Mouse (Mus musculus): Measurements from ENCODE around the gene Lce1l. TPM values are rescaled to one million over a fixed set of nuclear protein-coding genes. Genes with fewer than 3 reads are reported as not detected.
"Not testable (repeated sequence)": the region's sequence is repeated elsewhere in the genome, so short reads cannot be mapped to it uniquely, and the experiment has no call there.

Gene Lce1l
- polyA plus RNA-seq (2014; fragmentation: Nextera tagmentation; extraction: Ambion mirVana): not detected in 2 replicates

GRCm38 (mm10) chr3:92851186-92851585 lies at the start of gene Lce1l:
Gene Lce1l, minus strand, starts transcription at chr3:92851286.
- H3K4me2 ChIP-seq (ENCODE audit: low read length): no peak within 1 kb of the TSS
- WGBS: 88% methylated on average over 3 of the region's 3 CpGs
- no peaks in the 10 kb centered on the region for H3K9me3 ChIP-seq (ENCODE audit: control insufficient read depth, low read length)
- no peak for ATAC-seq (replicated peaks; ENCODE audit: low FRiP score, low TSS enrichment, low read depth)
- no peaks in the 10 kb centered on the region for H3K27me3 ChIP-seq (replicated peaks; ENCODE audit: control insufficient read depth, insufficient read depth, low read length)
- H3K9ac ChIP-seq (ENCODE audit: low read length): no peak within 1 kb of the TSS
- H3K4me1 ChIP-seq (replicated peaks; ENCODE audit: control insufficient read depth, insufficient read depth, low read length): no peaks in the 10 kb centered on the region
- no peak for DNase-seq (ENCODE audit: low spot score)
- no peak within 1 kb of the TSS for H3K27ac ChIP-seq (ENCODE audit: low read depth)
- no peaks in the 10 kb centered on the region for H3K36me3 ChIP-seq (ENCODE audit: control insufficient read depth, insufficient read depth, low read length)
- H3K4me3 ChIP-seq (ENCODE audit: low read depth, low read length): no peak within 1 kb of the TSS

GRCm38 (mm10) chr3:92894489-92894888 lies 43.4 kb upstream of the Lce1l start:
- ATAC-seq (replicated peaks; ENCODE audit: low FRiP score, low TSS enrichment, low read depth) (no peak), DNase-seq (ENCODE audit: low spot score) (no peak)
- H3K27ac ChIP-seq (ENCODE audit: low read depth): no peak overlapping the region
- no peaks in the 10 kb centered on the region for H3K36me3 ChIP-seq (ENCODE audit: control insufficient read depth, insufficient read depth, low read length)
- no peak overlapping the region for H3K4me3 ChIP-seq (ENCODE audit: low read depth, low read length)
- no peaks in the 10 kb centered on the region for H3K27me3 ChIP-seq (replicated peaks; ENCODE audit: control insufficient read depth, insufficient read depth, low read length)
- no peak overlapping the region for H3K9ac ChIP-seq (ENCODE audit: low read length)
- no peaks in the 10 kb centered on the region for H3K4me1 ChIP-seq (replicated peaks; ENCODE audit: control insufficient read depth, insufficient read depth, low read length)
- 46% methylated on average over 1 of the region's 1 CpGs for WGBS
- no peak overlapping the region for H3K4me2 ChIP-seq (ENCODE audit: low read length)
- H3K9me3 ChIP-seq (ENCODE audit: control insufficient read depth, low read length): no peaks in the 10 kb centered on the region

DNA sequence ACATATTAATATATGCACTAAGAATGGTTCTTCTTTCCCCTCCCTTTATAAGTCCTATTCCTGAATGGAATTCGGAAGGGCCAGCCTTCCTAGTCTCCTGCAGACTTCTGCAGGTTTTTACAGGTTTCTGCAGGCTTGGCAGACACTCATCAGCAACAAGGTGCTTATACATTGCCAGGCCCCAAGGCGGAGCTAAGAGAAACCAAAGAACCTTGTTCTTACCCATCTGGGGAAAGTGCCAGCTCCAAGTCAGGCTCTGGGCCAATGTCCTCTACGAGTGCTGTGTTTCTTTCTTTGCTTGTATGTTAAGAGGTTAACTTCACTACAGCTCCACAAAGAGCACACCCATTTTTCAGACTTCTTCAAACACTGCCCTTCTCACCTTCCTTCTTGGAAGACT lies 43.0 kb upstream of the Lce1l start:
- no peaks in the 10 kb centered on the region for H3K27me3 ChIP-seq (replicated peaks; ENCODE audit: control insufficient read depth, insufficient read depth, low read length)
- no peak for DNase-seq (ENCODE audit: low spot score)
- H3K9me3 ChIP-seq (ENCODE audit: control insufficient read depth, low read length): no peaks in the 10 kb centered on the region
- 70% methylated on average over 3 of the region's 3 CpGs for WGBS
- no peaks in the 10 kb centered on the region for H3K4me1 ChIP-seq (replicated peaks; ENCODE audit: control insufficient read depth, insufficient read depth, low read length)
- no peaks in the 10 kb centered on the region for H3K36me3 ChIP-seq (ENCODE audit: control insufficient read depth, insufficient read depth, low read length)
- H3K9ac ChIP-seq (ENCODE audit: low read length): no peak overlapping the region
- no peak overlapping the region for H3K4me3 ChIP-seq (ENCODE audit: low read depth, low read length)
- no peak for ATAC-seq (replicated peaks; ENCODE audit: low FRiP score, low TSS enrichment, low read depth)
- H3K4me2 ChIP-seq (ENCODE audit: low read length): no peak overlapping the region
- H3K27ac ChIP-seq (ENCODE audit: low read depth): no peak overlapping the region

DNA sequence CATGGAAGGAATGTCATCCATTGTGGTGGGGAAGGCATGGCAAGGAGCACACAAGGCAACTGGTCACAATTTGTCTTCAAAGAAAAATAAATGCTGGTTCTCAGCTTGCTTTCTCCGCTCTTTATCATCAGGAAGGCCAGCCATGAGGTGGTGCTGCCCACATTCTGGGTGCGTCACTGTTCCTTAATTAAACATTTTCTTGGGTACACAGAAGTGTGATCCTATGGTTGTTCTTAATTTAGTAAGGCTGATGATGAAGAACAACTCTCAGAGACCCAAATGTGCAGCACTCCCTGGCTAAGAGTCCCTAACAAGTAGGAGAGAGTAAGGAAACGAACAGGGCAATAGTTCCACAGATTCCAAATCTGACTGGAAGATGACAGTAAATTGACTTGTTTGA lies 23.1 kb upstream of the Lce1l start:
- 82% methylated on average over 3 of the region's 3 CpGs for WGBS
- H3K4me3 ChIP-seq (ENCODE audit: low read depth, low read length): no peak overlapping the region
- no peaks in the 10 kb centered on the region for H3K4me1 ChIP-seq (replicated peaks; ENCODE audit: control insufficient read depth, insufficient read depth, low read length)
- no peaks in the 10 kb centered on the region for H3K9me3 ChIP-seq (ENCODE audit: control insufficient read depth, low read length)
- no peaks in the 10 kb centered on the region for H3K27me3 ChIP-seq (replicated peaks; ENCODE audit: control insufficient read depth, insufficient read depth, low read length)
- no peak overlapping the region for H3K9ac ChIP-seq (ENCODE audit: low read length)
- DNase-seq (ENCODE audit: low spot score) (no peak), ATAC-seq (replicated peaks; ENCODE audit: low FRiP score, low TSS enrichment, low read depth) (no peak)
- no peak overlapping the region for H3K4me2 ChIP-seq (ENCODE audit: low read length)
- H3K36me3 ChIP-seq (ENCODE audit: control insufficient read depth, insufficient read depth, low read length): no peaks in the 10 kb centered on the region
- H3K27ac ChIP-seq (ENCODE audit: low read depth): no peak overlapping the region

- no peaks in the 10 kb centered on the region for H3K9me3 ChIP-seq (ENCODE audit: control insufficient read depth, low read length)
- H3K36me3 ChIP-seq (ENCODE audit: control insufficient read depth, insufficient read depth, low read length): no peaks in the 10 kb centered on the region
- DNase-seq (ENCODE audit: low spot score) (no peak), ATAC-seq (replicated peaks; ENCODE audit: low FRiP score, low TSS enrichment, low read depth) (no peak)
- no peaks in the 10 kb centered on the region for H3K4me1 ChIP-seq (replicated peaks; ENCODE audit: control insufficient read depth, insufficient read depth, low read length)
- no peak within 1 kb of the TSS for H3K27ac ChIP-seq (ENCODE audit: low read depth)
- WGBS: 79% methylated on average over 4 of the region's 4 CpGs
- H3K4me3 ChIP-seq (ENCODE audit: low read depth, low read length): no peak within 1 kb of the TSS
- no peak within 1 kb of the TSS for H3K4me2 ChIP-seq (ENCODE audit: low read length)
- H3K27me3 ChIP-seq (replicated peaks; ENCODE audit: control insufficient read depth, insufficient read depth, low read length): no peaks in the 10 kb centered on the region
- H3K9ac ChIP-seq (ENCODE audit: low read length): no peak within 1 kb of the TSS
Observed at GRCm38 (mm10) chr3:92870116-92870515, 19.0 kb upstream of the Lce1l start, which contains the start of gene 2310050C09Rik. Gene 2310050C09Rik, minus strand, starts transcription at chr3:92870216.

- WGBS: 14% methylated on average over 1 of the region's 1 CpGs
- no peak within 1 kb of the TSS for H3K4me3 ChIP-seq (ENCODE audit: low read depth, low read length)
- ATAC-seq (replicated peaks; ENCODE audit: low FRiP score, low TSS enrichment, low read depth): no peak
Observed at GRCm38 (mm10) chr3:92827108-92827507, 24.0 kb downstream of the Lce1l start, which contains the start of gene Kprp. Gene Kprp, minus strand, starts transcription at chr3:92827247.

DNA sequence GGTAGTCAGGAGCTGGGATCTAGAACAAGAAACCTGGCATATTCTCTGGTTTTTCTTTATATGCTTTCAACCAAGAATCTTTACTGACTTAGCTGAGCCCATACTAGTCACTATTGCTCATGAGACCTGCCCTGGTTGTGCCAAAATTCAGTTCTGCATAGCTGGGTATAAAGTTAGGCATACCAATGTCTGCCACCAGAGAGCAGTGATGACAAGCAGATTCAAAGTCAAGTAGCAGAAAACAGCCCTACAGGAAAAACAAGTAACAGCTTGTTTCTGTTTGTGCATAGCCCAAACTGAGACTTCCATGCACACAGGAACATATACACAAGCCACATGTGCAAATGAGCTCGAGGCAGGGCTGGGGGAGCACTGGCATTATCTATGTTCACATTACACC lies 25.3 kb downstream of the Lce1l start:
- H3K4me1 ChIP-seq (replicated peaks; ENCODE audit: control insufficient read depth, insufficient read depth, low read length): no peaks in the 10 kb centered on the region
- H3K4me3 ChIP-seq (ENCODE audit: low read depth, low read length): no peak overlapping the region
- no peaks in the 10 kb centered on the region for H3K9me3 ChIP-seq (ENCODE audit: control insufficient read depth, low read length)
- 35% methylated on average over 1 of the region's 1 CpGs for WGBS
- ATAC-seq (replicated peaks; ENCODE audit: low FRiP score, low TSS enrichment, low read depth) (no peak), DNase-seq (ENCODE audit: low spot score) (no peak)
- H3K27ac ChIP-seq (ENCODE audit: low read depth): no peak overlapping the region
- H3K9ac ChIP-seq (ENCODE audit: low read length): no peak overlapping the region
- H3K4me2 ChIP-seq (ENCODE audit: low read length): no peak overlapping the region
- no peaks in the 10 kb centered on the region for H3K36me3 ChIP-seq (ENCODE audit: control insufficient read depth, insufficient read depth, low read length)
- H3K27me3 ChIP-seq (replicated peaks; ENCODE audit: control insufficient read depth, insufficient read depth, low read length): no peaks in the 10 kb centered on the region

More at GRCm38 (mm10) chr3:92827108-92827507, 24.0 kb downstream of the Lce1l start, which contains the start of gene Kprp:
- H3K4me1 ChIP-seq (replicated peaks; ENCODE audit: control insufficient read depth, insufficient read depth, low read length): no peaks in the 10 kb centered on the region
- no peak for DNase-seq (ENCODE audit: low spot score)
- H3K27ac ChIP-seq (ENCODE audit: low read depth): no peak within 1 kb of the TSS
- no peak within 1 kb of the TSS for H3K4me2 ChIP-seq (ENCODE audit: low read length)
- no peak within 1 kb of the TSS for H3K9ac ChIP-seq (ENCODE audit: low read length)
- no peaks in the 10 kb centered on the region for H3K9me3 ChIP-seq (ENCODE audit: control insufficient read depth, low read length)
- H3K27me3 ChIP-seq (replicated peaks; ENCODE audit: control insufficient read depth, insufficient read depth, low read length): no peaks in the 10 kb centered on the region
- no peaks in the 10 kb centered on the region for H3K36me3 ChIP-seq (ENCODE audit: control insufficient read depth, insufficient read depth, low read length)

GRCm38 (mm10) chr3:92816036-92816435 lies 35.0 kb downstream of the Lce1l start:
- not testable (repeated sequence) for H3K27me3 ChIP-seq (replicated peaks; ENCODE audit: control insufficient read depth, insufficient read depth, low read length); H3K4me3 ChIP-seq (ENCODE audit: low read depth, low read length); H3K9me3 ChIP-seq (ENCODE audit: control insufficient read depth, low read length); H3K4me2 ChIP-seq (ENCODE audit: low read length); ATAC-seq (replicated peaks; ENCODE audit: low FRiP score, low TSS enrichment, low read depth); H3K27ac ChIP-seq (ENCODE audit: low read depth); H3K9ac ChIP-seq (ENCODE audit: low read length); H3K36me3 ChIP-seq (ENCODE audit: control insufficient read depth, insufficient read depth, low read length); H3K4me1 ChIP-seq (replicated peaks; ENCODE audit: control insufficient read depth, insufficient read depth, low read length); DNase-seq (ENCODE audit: low spot score)
- WGBS: 89% methylated on average over 2 of the region's 2 CpGs

- H3K4me2 ChIP-seq (ENCODE audit: low read length): no peak overlapping the region
- 94% methylated on average over 3 of the region's 3 CpGs for WGBS
- DNase-seq (ENCODE audit: low spot score) (no peak), ATAC-seq (replicated peaks; ENCODE audit: low FRiP score, low TSS enrichment, low read depth) (no peak)
- no peak overlapping the region for H3K27ac ChIP-seq (ENCODE audit: low read depth)
- H3K4me3 ChIP-seq (ENCODE audit: low read depth, low read length): no peak overlapping the region
- no peaks in the 10 kb centered on the region for H3K36me3 ChIP-seq (ENCODE audit: control insufficient read depth, insufficient read depth, low read length)
- no peak overlapping the region for H3K9ac ChIP-seq (ENCODE audit: low read length)
- H3K27me3 ChIP-seq (replicated peaks; ENCODE audit: control insufficient read depth, insufficient read depth, low read length): no peaks in the 10 kb centered on the region
- no peaks in the 10 kb centered on the region for H3K4me1 ChIP-seq (replicated peaks; ENCODE audit: control insufficient read depth, insufficient read depth, low read length)
- no peaks in the 10 kb centered on the region for H3K9me3 ChIP-seq (ENCODE audit: control insufficient read depth, low read length)
Observed at GRCm38 (mm10) chr3:92815581-92815980, 35.5 kb downstream of the Lce1l start.
